Mouse (Mus musculus) thymus, postnatal 36 days (tissue): Measurements from ENCODE around the gene Zc3h13.

ENCODE experiments used
- DNase-seq, 2 experiments: peaks; one replicate each; pipeline ENCODE4 v3.0.0; 2022; ENCODE audit warnings: mixed read lengths in 2 of 2

The Zc3h13 gene

GRCm38 (mm10) chr14:75284193-75284915, at the start of gene Zc3h13:
TSS of gene Zc3h13 (plus strand) at chr14:75284373.
- DNase-seq = peak; percentile 94 to 97

GRCm38 (mm10) chr14:75235552-75235951, 48.6 kb upstream of the Zc3h13 start:
- DNase-seq = no peak

- DNase-seq = no peak
Observed at GRCm38 (mm10) chr14:75235955-75236635, 48.1 kb upstream of the Zc3h13 start.

- DNase-seq = no peak
Observed at GRCm38 (mm10) chr14:75236636-75237003, 47.6 kb upstream of the Zc3h13 start.

DNA sequence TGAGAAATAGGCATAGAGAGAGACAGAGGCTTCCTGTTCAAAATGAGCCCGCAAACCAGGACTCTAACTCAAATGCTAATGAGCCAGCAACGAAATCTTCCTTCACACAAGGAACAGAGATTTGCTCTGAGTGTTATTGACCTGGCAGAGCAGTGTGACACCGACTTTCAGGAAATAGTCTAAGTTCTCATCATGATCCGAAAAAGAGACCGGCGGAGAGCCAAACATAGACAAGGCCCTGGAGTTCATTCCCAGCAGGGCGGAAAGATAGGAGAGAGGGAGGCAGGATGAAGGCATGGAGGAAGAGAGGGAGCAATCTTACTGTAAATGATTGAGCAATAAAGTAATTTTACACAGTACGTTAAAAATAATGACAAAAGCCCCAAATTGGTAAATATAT, 47.1 kb upstream of the Zc3h13 start:
- no peak for DNase-seq

GRCm38 (mm10) chr14:75238054-75238692, 46.0 kb upstream of the Zc3h13 start:
- no peak for DNase-seq

- no peak for DNase-seq
Observed at GRCm38 (mm10) chr14:75242087-75242486, 42.1 kb upstream of the Zc3h13 start, which contains the start of gene Cpb2. TSS of gene Cpb2 (plus strand) at chr14:75242287.

DNA sequence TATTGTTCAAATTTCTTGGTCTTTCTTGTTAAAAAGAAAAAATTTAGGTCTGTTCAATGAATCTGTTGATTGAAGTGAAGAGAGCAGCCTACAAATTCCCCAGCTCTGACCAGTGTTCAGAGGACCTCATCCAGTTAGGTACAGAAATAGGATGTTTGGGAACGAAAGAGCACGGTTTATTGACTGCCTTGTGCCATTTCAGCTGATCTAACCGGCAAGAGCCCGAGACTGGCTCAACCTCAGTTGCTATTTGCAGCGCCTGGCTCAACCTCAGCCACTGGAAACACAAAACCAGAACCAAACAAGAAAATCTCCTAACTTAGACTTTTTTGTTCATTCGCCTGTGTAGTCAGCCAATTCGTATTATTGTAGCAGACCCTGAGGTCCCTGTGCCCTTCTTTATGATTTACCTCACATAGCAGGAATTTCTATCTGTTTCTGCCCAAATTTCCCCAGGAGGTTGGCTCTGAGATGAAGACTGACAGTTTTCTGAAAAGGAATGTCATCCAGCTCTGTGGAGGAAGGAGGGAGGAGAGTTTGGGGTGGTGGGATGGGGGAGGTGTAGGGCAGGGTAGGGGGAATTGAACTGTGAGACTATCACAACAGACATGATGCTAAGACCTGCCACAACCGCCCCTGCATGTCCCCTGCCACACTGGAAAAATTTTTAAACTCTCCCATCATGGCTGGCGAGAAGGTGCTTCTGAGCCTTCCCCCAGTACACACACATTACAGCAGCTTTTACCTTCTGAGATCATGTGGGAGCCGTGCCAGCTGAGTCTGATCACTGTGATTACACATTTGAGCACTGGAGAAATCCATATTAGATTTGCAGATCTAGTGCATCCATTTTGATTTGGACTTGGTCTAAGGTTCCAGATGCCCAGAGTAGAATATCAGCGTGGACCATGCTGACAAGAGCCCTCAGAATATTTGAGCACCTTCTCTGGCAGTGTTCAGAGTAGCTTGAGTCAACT, 37.9 kb upstream of the Zc3h13 start:
- no peak for DNase-seq

- no peak for DNase-seq
Observed at GRCm38 (mm10) chr14:75250432-75250831, 33.7 kb upstream of the Zc3h13 start.

DNA sequence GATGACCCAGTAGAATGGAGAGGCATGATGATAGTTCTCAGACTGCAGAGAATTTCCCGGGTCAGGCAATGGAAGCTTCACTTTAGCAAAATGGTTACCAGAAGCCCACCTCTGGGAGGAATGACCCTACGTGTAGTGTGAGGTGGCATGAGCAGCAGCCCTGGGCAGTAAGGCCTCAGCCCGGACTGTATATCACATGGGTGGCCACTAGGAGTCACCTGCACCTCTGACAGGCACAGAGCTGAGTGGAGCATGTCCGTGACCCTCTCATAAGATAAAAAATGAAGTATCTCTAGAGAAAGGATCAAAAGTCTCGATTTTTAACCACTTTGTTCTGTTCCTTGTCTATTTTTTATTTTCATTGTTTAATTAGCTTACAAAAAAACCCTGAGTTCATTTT, 27.7 kb upstream of the Zc3h13 start:
- peak in 1 of 2 experiments; percentile 12 for DNase-seq

DNA sequence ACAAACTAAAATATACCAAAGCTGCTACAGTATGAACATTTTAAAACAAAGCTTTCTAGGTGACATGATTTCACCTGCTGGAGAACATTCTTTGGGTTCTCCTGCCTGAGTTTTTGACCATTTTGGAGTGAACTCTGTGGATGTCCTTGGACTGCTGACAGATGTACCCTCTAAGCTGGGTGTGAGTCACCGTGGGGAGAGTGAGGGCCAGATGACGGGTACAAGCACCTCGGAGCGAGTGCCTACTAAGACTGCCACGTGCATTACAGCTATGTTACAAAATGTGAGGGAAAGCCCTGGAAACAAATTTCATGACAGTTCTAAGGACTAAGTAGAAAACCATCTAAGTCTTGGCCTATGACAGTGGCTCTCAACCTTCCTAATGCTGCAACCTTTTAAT, 14.6 kb upstream of the Zc3h13 start:
- no peak for DNase-seq

GRCm38 (mm10) chr14:75279716-75280115, 4.5 kb upstream of the Zc3h13 start:
- DNase-seq = no peak

DNA sequence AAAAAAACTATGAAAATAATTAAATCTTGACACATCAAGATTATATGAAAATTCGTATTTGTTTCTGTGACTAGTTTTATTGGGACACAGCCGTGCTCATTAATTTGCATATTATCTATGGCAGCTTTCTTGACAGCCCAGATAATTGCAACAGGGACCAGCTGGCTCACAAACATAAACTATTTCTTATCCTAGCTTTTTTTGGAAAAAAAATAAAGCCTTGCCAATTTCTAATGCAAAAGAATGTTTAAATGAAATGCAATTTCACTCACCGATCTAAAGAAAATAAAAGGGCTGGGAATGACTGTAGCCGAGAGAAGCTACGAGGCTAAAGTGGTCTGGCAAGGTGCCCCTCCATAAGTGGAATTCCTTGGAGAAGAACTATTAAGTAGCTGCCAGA, 3.8 kb upstream of the Zc3h13 start:
- DNase-seq = no peak

DNA sequence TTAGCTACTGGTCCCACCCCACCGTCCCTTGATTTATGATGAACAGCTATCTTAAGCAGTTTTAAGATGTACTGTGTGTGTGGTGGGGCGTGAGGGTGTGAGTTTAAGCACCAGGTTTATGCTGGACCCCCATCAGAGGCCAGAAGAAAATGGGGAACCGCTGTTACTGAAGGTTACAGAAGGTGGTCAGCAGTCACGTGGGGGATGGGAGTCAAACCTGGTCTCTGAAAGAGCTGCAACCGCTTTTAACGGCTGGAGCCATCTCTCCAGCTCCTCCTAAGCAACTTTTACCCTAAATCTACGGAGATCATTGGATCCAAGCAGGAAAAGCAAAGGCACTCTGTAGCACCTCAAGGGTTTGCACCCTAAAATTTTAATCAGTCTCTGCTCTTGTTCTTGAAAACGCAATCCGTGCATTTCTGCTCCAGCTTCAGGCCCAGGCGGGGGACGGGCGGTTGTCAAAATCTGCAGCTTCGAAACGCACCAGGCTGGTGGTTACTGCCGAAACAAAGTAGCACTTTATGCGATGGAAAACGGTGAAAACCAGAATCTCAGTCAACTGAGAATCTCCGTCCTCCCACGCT, 472 bp upstream of the Zc3h13 start:
- DNase-seq = no peak

GRCm38 (mm10) chr14:75301081-75301480, 16.9 kb downstream of the Zc3h13 start:
- DNase-seq = no peak

- DNase-seq = no peak
Observed at GRCm38 (mm10) chr14:75303807-75304206, 19.6 kb downstream of the Zc3h13 start.

- no peak for DNase-seq
Observed at GRCm38 (mm10) chr14:75307855-75308254, 23.7 kb downstream of the Zc3h13 start.

DNA sequence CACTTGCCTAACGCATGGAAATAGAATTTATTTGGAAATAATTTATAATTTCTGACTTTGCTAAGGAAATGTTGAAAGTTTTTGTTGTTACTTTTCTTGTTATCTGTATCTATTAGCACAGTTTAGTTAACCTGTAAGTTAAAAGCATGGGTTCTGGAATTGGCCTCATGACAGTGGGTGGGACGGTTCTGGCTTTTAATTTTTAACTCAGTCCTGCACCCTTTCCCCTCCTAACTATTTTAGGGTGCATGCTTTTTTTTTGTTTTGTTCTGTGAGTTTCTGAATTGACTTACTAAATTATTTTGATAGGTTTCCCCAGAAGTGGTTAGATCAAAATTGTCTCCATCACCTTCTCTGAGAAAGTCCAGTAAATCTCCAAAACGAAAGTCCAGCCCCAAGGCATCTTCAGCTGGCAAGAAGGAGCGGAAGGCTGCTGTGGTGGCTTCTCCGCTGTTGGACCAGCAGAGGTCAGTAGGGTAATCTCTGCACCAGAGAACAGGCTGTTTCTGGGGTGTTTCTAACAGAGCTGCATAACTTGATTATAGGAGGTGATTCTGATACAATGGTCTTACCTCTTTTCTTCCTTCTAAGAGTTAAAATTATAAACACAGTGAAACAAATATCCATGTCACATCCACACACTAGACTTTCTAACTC, 25.3 kb downstream of the Zc3h13 start:
- no peak for DNase-seq

DNA sequence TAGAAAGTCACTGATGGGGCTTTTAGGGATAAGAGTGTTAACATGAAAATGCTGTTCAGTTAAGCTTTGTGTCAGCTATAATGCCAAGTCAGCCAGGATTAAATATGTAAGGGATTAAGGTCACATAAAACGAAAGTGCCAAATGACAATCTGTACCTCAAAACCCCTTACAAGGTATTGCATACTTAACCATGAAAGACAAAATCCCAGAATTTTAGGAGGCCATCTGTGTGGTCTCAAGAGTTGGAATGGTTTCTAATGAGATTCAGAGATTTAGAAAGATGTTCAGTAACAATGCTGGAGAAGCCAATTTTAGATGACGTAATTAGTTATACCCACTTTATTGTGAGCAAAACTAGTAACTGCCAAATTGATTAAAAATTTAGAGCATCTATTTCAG, 30.3 kb downstream of the Zc3h13 start:
- no peak for DNase-seq

DNA sequence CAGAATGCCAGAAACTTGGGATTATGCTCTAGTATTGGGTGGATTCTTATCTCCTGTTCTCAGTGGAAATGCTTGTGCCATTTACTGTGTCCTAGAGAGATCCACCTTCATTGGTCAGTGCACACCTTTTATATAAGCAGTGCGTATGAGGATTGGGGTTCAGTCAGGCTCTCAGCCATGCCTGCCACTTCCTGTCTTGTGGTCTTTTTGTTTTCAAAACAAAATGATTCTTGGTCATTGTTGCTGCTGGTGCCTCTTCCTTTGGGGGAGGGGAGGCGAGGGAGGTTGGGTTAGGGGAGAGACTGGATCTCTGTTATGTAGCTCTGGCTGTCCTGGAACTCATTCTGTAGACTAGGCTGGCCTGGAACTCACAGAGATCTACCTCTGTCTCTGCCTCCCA, 34.6 kb downstream of the Zc3h13 start:
- DNase-seq = no peak

DNA sequence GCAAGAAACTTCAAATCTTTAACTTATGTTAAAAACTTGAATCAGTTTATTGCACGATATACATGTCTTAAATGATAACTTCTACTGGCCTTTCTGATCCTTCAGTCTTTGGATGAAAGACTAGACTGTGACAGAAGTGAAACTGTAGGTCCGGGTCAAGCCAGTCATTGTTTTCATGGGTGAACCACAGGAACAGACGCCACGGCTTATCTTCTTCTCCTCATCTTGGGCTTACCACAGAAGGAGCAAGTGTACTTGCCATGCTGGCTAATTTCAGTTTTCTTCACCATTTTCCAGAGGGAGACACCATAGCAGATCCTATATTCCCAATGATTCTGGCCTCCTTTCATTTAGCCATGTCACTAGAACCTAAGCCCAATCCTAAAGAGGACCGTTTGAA, 36.1 kb downstream of the Zc3h13 start:
- no peak for DNase-seq

- no peak for DNase-seq
Observed at GRCm38 (mm10) chr14:75323354-75323753, 39.2 kb downstream of the Zc3h13 start.
